Mouse (Mus musculus) lung, postnatal 0 days (tissue): ENCODE data around the gene Angptl8. TPM values are rescaled to one million over a fixed set of nuclear protein-coding genes. Genes with fewer than 3 reads are reported as not detected.
"Not testable (repeated sequence)": the region's sequence is repeated elsewhere in the genome, so short reads cannot be mapped to it uniquely, and the experiment has no call there.

Experiments
- ATAC-seq: fragments of 200-750 bp; cut with Nextera tagmentation; 2 replicates; pipeline ENCODE4 v1.8.0; 2017; ENCODE audit warnings: moderate library complexity
- DNase-seq: peaks from one replicate; pipeline ENCODE4 v3.0.0-alpha.2; 2016; ENCODE audit warnings: low spot score
- H3K27ac ChIP-seq: fragments of 300-500 bp; sonication (generic); 2 replicates; pipeline ENCODE4 v1.5.1; 2014; ENCODE audit warnings: antibody characterized with exemption, mild to moderate bottlenecking, low read length, mixed read lengths
- H3K27me3 ChIP-seq: fragments of 300-500 bp; sonication (generic); replicated peaks from 2 replicates; pipeline ENCODE4 v1.6.1; 2014; ENCODE audit warnings: low read length, mixed read lengths; ENCODE audit not compliant: insufficient read depth
- H3K36me3 ChIP-seq: fragments of 300-500 bp; sonication (generic); 2 replicates; pipeline ENCODE4 v1.6.1; 2014; ENCODE audit warnings: low read length, mixed read lengths; ENCODE audit not compliant: insufficient read depth
- H3K4me1 ChIP-seq: fragments of 300-500 bp; sonication (generic); 2 replicates; pipeline ENCODE4 v1.6.1; 2014; ENCODE audit warnings: antibody characterized with exemption, low read depth, low read length, mixed read lengths; ENCODE audit not compliant: insufficient read depth
- H3K4me2 ChIP-seq: fragments of 300-500 bp; sonication (generic); replicated peaks from 2 replicates; pipeline ENCODE4 v1.6.1; 2014; ENCODE audit warnings: low read depth, mild to moderate bottlenecking, low read length, moderate library complexity, mixed read lengths
- H3K4me3 ChIP-seq: fragments of 300-500 bp; sonication (generic); 2 replicates; pipeline ENCODE4 v1.5.1; 2014; ENCODE audit warnings: low read depth, low read length
- H3K9ac ChIP-seq: fragments of 300-500 bp; sonication (generic); replicated peaks from 2 replicates; pipeline ENCODE4 v1.6.1; 2014; ENCODE audit warnings: low read depth, mild to moderate bottlenecking
- H3K9me3 ChIP-seq: fragments of 300-500 bp; sonication (generic); 2 replicates; pipeline ENCODE4 v1.6.1; 2016; ENCODE audit warnings: low read length, mixed read lengths
- CTCF ChIP-seq: IDR thresholded peaks from 2 replicates; pipeline ENCODE4 v1.5.1; 2016; ENCODE audit warnings: antibody characterized with exemption, mild to moderate bottlenecking
- EP300 ChIP-seq: IDR thresholded peaks from 2 replicates; pipeline ENCODE4 v1.6.1; 2016; ENCODE audit warnings: antibody characterized with exemption, mild to moderate bottlenecking, control low read depth
- WGBS: fragments of 180-500 bp; shearing (Covaris S2); extraction: QIAGEN DNeasy Blood & Tissue Kit; methylation state at CpG from one replicate; pipeline ENCODE4 v1.1.7; 2014; 5-methylcytosine and 5-hydroxymethylcytosine counted together
- polyA plus RNA-seq: library from polyadenylated mRNA; unstranded; fragments of >200 nt; fragmentation: Nextera tagmentation; extraction: Ambion mirVana; gene quantifications from 2 replicates; pipeline ENCODE4 v1.2.1, GENCODE M21; 2015

The Angptl8 gene
- polyA plus RNA-seq: 6.2 and 7.4 TPM in 2 replicates

GRCm38 (mm10) chr9:21835258-21835912 lies at the start of gene Angptl8:
Gene Angptl8 (plus strand): TSS chr9:21835510.
- H3K9me3 ChIP-seq: no peaks in the 10 kb centered on the region

DNA sequence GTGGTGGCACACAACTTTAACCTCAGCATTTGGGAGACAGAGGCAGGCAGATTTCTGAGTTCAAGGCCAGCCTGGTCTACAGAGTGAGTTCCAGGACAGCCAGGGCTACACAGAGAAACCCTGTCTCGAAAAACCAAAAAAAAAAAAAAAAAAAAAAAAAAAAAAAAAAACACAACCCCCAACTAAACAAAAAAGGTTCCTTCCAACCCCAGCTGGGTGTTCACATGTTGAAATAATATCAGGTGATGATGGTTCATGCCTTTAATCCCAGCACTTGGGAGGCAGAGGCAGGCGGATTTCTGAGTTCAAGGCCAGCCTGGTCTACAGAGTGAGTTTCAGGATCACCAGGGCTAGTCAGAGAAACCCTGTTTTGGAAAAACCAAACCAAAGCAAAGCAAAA lies 49.0 kb upstream of the Angptl8 start:
- ATAC-seq, DNase-seq, H3K9ac ChIP-seq, H3K4me3 ChIP-seq, H3K27me3 ChIP-seq, H3K4me2 ChIP-seq, H3K9me3 ChIP-seq, H3K36me3 ChIP-seq, H3K4me1 ChIP-seq: not testable (repeated sequence)
- H3K27ac ChIP-seq: peak overlapping the region; percentile 92
- 76% methylated on average over 1 of the region's 2 CpGs for WGBS

More at GRCm38 (mm10) chr9:21835258-21835912, at the start of gene Angptl8:
- Histone ChIP-seq H3K4me3 (no peak within 1 kb of the TSS), H3K9ac (no peak within 1 kb of the TSS), H3K27me3 (no peaks in the 10 kb centered on the region), H3K4me2 (peak within 1 kb of the TSS; percentile 34), H3K27ac (peak within 1 kb of the TSS; percentile 85), H3K4me1 (no peaks in the 10 kb centered on the region; the same call in 1 of the 2 replicates), H3K36me3 (peaks cover 25% of the 10 kb centered on the region; the same call in 1 of the 2 replicates)
- peak; percentile 91 for ATAC-seq
- DNase-seq: peak; percentile 92
- TF ChIP-seq EP300 (peak; percentile 51; the same call in 1 of the 2 replicates), CTCF (no peak)
- 45% methylated on average over 15 of the region's 15 CpGs for WGBS

DNA sequence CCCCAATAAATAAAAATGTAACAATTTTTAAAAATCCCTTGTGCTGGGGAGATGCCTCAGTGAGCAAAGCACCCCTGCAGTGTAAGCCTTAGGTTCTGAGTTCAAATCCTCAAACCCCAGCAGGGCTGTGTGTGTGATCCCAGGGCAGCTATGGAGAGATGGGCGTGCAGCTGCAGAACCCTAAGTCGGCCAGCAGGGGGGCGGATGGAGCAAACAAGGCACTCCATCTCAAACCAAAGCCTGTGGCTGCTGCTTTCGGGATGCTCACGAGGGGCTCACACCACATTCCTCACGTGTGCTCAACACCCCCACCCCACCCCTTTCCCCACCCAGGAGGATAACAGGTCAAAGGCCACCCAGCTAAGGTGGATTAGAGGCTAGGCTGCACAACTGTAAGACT lies 48.4 kb upstream of the Angptl8 start:
- Histone ChIP-seq H3K9ac (no peak overlapping the region), H3K4me1 (peaks cover 11% of the 10 kb centered on the region; the same call in 1 of the 2 replicates), H3K9me3 (no peaks in the 10 kb centered on the region), H3K27ac (peak overlapping the region; percentile 91), H3K4me3 (no peak overlapping the region), H3K4me2 (no peak overlapping the region), H3K36me3 (peaks cover 7% of the 10 kb centered on the region; the same call in 1 of the 2 replicates), H3K27me3 (no peaks in the 10 kb centered on the region)
- DNase-seq: peak; percentile 79
- WGBS: 10% methylated on average over 6 of the region's 6 CpGs
- no peak for TF ChIP-seq EP300
- TF ChIP-seq CTCF: peak; percentile 85
- no peak for ATAC-seq

GRCm38 (mm10) chr9:21787654-21788053 lies 47.7 kb upstream of the Angptl8 start:
- no peak for DNase-seq
- Histone ChIP-seq H3K27me3 (no peaks in the 10 kb centered on the region), H3K4me1 (peaks cover 15% of the 10 kb centered on the region; the same call in 1 of the 2 replicates), H3K9ac (no peak overlapping the region), H3K9me3 (no peaks in the 10 kb centered on the region), H3K4me2 (no peak overlapping the region), H3K4me3 (no peak overlapping the region), H3K27ac (peak overlapping the region; percentile 91), H3K36me3 (peaks cover 7% of the 10 kb centered on the region; the same call in 1 of the 2 replicates)
- TF ChIP-seq EP300 (no peak), CTCF (no peak)
- no peak for ATAC-seq
- 56% methylated on average over 5 of the region's 5 CpGs for WGBS

DNA sequence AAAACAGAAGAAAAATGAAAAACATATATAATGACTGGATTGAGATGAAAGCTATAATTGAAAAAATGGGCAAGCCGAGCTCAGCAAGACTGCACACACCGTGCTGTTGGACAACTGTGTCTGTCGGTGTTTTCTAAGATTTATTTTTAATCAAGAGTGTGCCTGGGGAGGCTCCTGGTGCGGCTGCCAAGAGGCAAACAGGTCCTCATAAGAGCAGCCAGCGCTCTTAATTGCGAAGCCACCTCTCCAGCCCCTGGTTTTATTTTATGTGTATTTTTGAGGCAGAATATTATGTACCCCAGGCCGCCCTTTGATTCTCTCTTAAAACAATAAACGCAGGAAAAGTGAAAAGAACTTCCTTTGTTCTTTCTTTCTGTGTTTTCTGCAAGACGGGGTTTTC lies 47.1 kb upstream of the Angptl8 start:
- ATAC-seq: no peak
- no peaks in the 10 kb centered on the region for H3K27me3 ChIP-seq
- no peaks in the 10 kb centered on the region for H3K9me3 ChIP-seq
- TF ChIP-seq CTCF (no peak), EP300 (no peak)
- DNase-seq: no peak
- peak overlapping the region; percentile 91 for H3K27ac ChIP-seq
- no peak overlapping the region for H3K4me3 ChIP-seq
- peaks cover 21% of the 10 kb centered on the region; the same call in 1 of the 2 replicates for H3K4me1 ChIP-seq
- H3K9ac ChIP-seq: no peak overlapping the region
- no peak overlapping the region for H3K4me2 ChIP-seq
- peaks cover 10% of the 10 kb centered on the region; the same call in 1 of the 2 replicates for H3K36me3 ChIP-seq
- WGBS: 48% methylated on average over 9 of the region's 9 CpGs

GRCm38 (mm10) chr9:21791861-21792260 lies 43.4 kb upstream of the Angptl8 start:
- Histone ChIP-seq H3K27ac (peak overlapping the region; percentile 81), H3K36me3 (peaks cover 23% of the 10 kb centered on the region; the same call in 1 of the 2 replicates), H3K9ac (0 out of 2 replicates have a peak overlapping the region, but pooled peaks have one; percentile 8), H3K9me3 (no peaks in the 10 kb centered on the region), H3K27me3 (no peaks in the 10 kb centered on the region), H3K4me1 (peaks cover 28% of the 10 kb centered on the region), H3K4me2 (peak overlapping the region; percentile 46), H3K4me3 (no peak overlapping the region)
- TF ChIP-seq EP300 (peak; percentile 96), CTCF (peak; percentile 6; the same call in 1 of the 2 replicates)
- WGBS: 18% methylated on average over 8 of the region's 8 CpGs
- ATAC-seq (peak; percentile 93), DNase-seq (peak; percentile 95)
